Mouse (Mus musculus) spleen, adult 2 months (tissue): ENCODE measurements at regions not wholly inside any gene's neighbourhood (a gene's known extent, or its start where the extent isn't known, plus 50 kb on each side); places are given as distances from the start of the nearest gene placed in this dataset.

Source experiments
- CTCF ChIP-seq: fragments of 200-500 bp; IDR thresholded peaks from 2 replicates; pipeline ENCODE4 v1.5.1; 2011; ENCODE audit warnings: mild to moderate bottlenecking, inconsistent platforms; ENCODE audit not compliant: insufficient read depth, insufficient read length, insufficient replicate concordance; ENCODE audit errors: extremely low read depth
- POLR2A ChIP-seq: fragments of 200-500 bp; IDR thresholded peaks from 2 replicates; pipeline ENCODE4 v1.6.1; 2011; ENCODE audit warnings: low read depth, low read length, inconsistent platforms

- TF ChIP-seq CTCF: no peak
- TF ChIP-seq POLR2A: no peak
These were observed 51.4 kb upstream of the Zfp648 start for GRCm38 (mm10) chr1:154149431-154150143.
